Mouse (Mus musculus) small intestine, adult 2 months (tissue): ENCODE measurements around the gene Cdc42bpg. TPM values are rescaled to one million over a fixed set of nuclear protein-coding genes. Genes with fewer than 3 reads are reported as not detected.

ENCODE experiments used
- H3K27ac ChIP-seq: fragments of 200-500 bp; 2 replicates; pipeline ENCODE4 v1.5.1; 2012; ENCODE audit warnings: low read depth, low read length, control low read depth, inconsistent platforms; ENCODE audit not compliant: insufficient read depth
- H3K27me3 ChIP-seq: fragments of 200-500 bp; 2 replicates; pipeline ENCODE4 v1.6.1; 2012; ENCODE audit warnings: mild to moderate bottlenecking, moderate library complexity, low read length, inconsistent platforms; ENCODE audit not compliant: control insufficient read depth, insufficient read depth
- H3K36me3 ChIP-seq: fragments of 200-500 bp; 2 replicates; pipeline ENCODE4 v1.6.1; 2012; ENCODE audit warnings: mild to moderate bottlenecking, low read length, control low read depth, inconsistent platforms; ENCODE audit not compliant: control insufficient read depth, insufficient read depth
- H3K4me1 ChIP-seq: fragments of 200-500 bp; 2 replicates; pipeline ENCODE4 v1.6.1; 2012; ENCODE audit warnings: low read length, inconsistent platforms, mixed read lengths; ENCODE audit not compliant: control insufficient read depth, insufficient read depth, insufficient read length
- H3K4me3 ChIP-seq: fragments of 200-500 bp; 2 replicates; pipeline ENCODE4 v1.5.1; 2012; ENCODE audit warnings: low read depth, mild to moderate bottlenecking, control low read depth, inconsistent platforms, low read length, moderate library complexity
- CTCF ChIP-seq: fragments of 200-500 bp; IDR thresholded peaks from 2 replicates; pipeline ENCODE4 v1.5.1; 2012; ENCODE audit warnings: low read depth, mild to moderate bottlenecking, control low read depth, inconsistent platforms, low read length, moderate library complexity, mixed read lengths; ENCODE audit not compliant: insufficient replicate concordance, insufficient read length; ENCODE audit errors: extremely low read depth
- POLR2A ChIP-seq: fragments of 200-500 bp; IDR thresholded peaks from 2 replicates; pipeline ENCODE4 v1.6.1; 2012; ENCODE audit warnings: low read depth, mild to moderate bottlenecking, control low read depth, inconsistent platforms, low read length, moderate library complexity
- WGBS: fragments of 180-500 bp; shearing (Covaris S2); methylation state at CpG from one replicate; pipeline ENCODE4 v1.1.7; 2018; 5-methylcytosine and 5-hydroxymethylcytosine counted together
- polyA plus RNA-seq: library from polyadenylated mRNA; depleted of rRNA; stranded (reverse); fragments of >200 nt; gene quantifications from 2 replicates; pipeline ENCODE4 v1.2.3, GENCODE M21; 2012

The Cdc42bpg gene
- polyA plus RNA-seq, 1 experiment: 53.2 TPM

- Histone ChIP-seq H3K27me3 (no peaks in the 10 kb centered on the region), H3K36me3 (peaks cover 79% of the 10 kb centered on the region), H3K4me3 (peak overlapping the region; percentile 30), H3K27ac (0 out of 2 replicates have a peak overlapping the region, but pooled peaks have one; percentile 7), H3K4me1 (peaks cover 3% of the 10 kb centered on the region; the same call in 1 of the 2 replicates)
- TF ChIP-seq CTCF: no peak
- TF ChIP-seq POLR2A: no peak
- WGBS: 65% methylated on average over 33 of the region's 33 CpGs
Measured at GRCm38 (mm10) chr19:6321786-6322621, 15.7 kb downstream of the Cdc42bpg start.

- H3K4me1 ChIP-seq: peaks cover 3% of the 10 kb centered on the region; the same call in 1 of the 2 replicates
- no peak overlapping the region for H3K27ac ChIP-seq
- H3K27me3 ChIP-seq: no peaks in the 10 kb centered on the region
- peaks cover 53% of the 10 kb centered on the region for H3K36me3 ChIP-seq
- WGBS: 91% methylated on average over 9 of the region's 9 CpGs
- no peak for TF ChIP-seq CTCF
- TF ChIP-seq POLR2A: no peak
- no peak overlapping the region for H3K4me3 ChIP-seq
Measured at GRCm38 (mm10) chr19:6324751-6325150, 18.5 kb downstream of the Cdc42bpg start.

GRCm38 (mm10) chr19:6331178-6331577 lies 24.9 kb downstream of the Cdc42bpg start:
- Histone ChIP-seq H3K27ac (no peak overlapping the region), H3K4me3 (no peak overlapping the region), H3K36me3 (peaks cover under 1% of the 10 kb centered on the region), H3K4me1 (peaks cover 2% of the 10 kb centered on the region), H3K27me3 (no peaks in the 10 kb centered on the region)
- 19% methylated on average over 5 of the region's 5 CpGs for WGBS
- TF ChIP-seq POLR2A (no peak), CTCF (no peak)

GRCm38 (mm10) chr19:6331719-6332516 lies 25.7 kb downstream of the Cdc42bpg start:
- 0 out of 2 replicates have a peak, but pooled peaks have one; percentile 41 for TF ChIP-seq CTCF
- TF ChIP-seq POLR2A: no peak
- Histone ChIP-seq H3K27me3 (no peaks in the 10 kb centered on the region), H3K4me3 (no peak overlapping the region; the same call in 1 of the 2 replicates), H3K27ac (no peak overlapping the region), H3K4me1 (peaks cover 7% of the 10 kb centered on the region), H3K36me3 (0 out of 2 replicates have a peak, but pooled peaks cover 1% of the 10 kb centered on the region)
- 15% methylated on average over 13 of the region's 13 CpGs for WGBS

GRCm38 (mm10) chr19:6333761-6334595 lies 27.7 kb downstream of the Cdc42bpg start:
- Histone ChIP-seq H3K36me3 (peaks cover 16% of the 10 kb centered on the region), H3K4me1 (peaks cover 7% of the 10 kb centered on the region), H3K27ac (peak overlapping the region; percentile 48), H3K4me3 (0 out of 2 replicates have a peak overlapping the region, but pooled peaks have one; percentile 81), H3K27me3 (no peaks in the 10 kb centered on the region)
- no peak for TF ChIP-seq CTCF
- no peak for TF ChIP-seq POLR2A
- 55% methylated on average over 9 of the region's 9 CpGs for WGBS

- under 1% methylated on average over 43 of the region's 43 CpGs for WGBS
- Histone ChIP-seq H3K4me3 (peak within 1 kb of the TSS; percentile 81), H3K27ac (peak within 1 kb of the TSS; percentile 48), H3K36me3 (peaks cover 20% of the 10 kb centered on the region), H3K27me3 (no peaks in the 10 kb centered on the region), H3K4me1 (peaks cover 7% of the 10 kb centered on the region)
- TF ChIP-seq CTCF (no peak), POLR2A (0 out of 2 replicates have a peak, but pooled peaks have one; percentile 39)
Measured at GRCm38 (mm10) chr19:6334673-6335457, 28.6 kb downstream of the Cdc42bpg start, which contains the start of gene Men1. Men1 (plus strand) TSS chr19:6334979.
